Mouse (Mus musculus) Muller cell, postnatal 12 days (primary cell): Measurements from ENCODE around the gene Chmp6.

Experiments used
- DNase-seq: peaks from one replicate; pipeline ENCODE4 v3.0.0-alpha.2; 2015; ENCODE audit errors: inconsistent ontology term

Gene Chmp6

GRCm38 (mm10) chr11:119937216-119937615 lies 24.0 kb downstream of the Chmp6 start:
- no peak for DNase-seq

GRCm38 (mm10) chr11:119937772-119938502 lies 24.7 kb downstream of the Chmp6 start:
- no peak for DNase-seq

DNA sequence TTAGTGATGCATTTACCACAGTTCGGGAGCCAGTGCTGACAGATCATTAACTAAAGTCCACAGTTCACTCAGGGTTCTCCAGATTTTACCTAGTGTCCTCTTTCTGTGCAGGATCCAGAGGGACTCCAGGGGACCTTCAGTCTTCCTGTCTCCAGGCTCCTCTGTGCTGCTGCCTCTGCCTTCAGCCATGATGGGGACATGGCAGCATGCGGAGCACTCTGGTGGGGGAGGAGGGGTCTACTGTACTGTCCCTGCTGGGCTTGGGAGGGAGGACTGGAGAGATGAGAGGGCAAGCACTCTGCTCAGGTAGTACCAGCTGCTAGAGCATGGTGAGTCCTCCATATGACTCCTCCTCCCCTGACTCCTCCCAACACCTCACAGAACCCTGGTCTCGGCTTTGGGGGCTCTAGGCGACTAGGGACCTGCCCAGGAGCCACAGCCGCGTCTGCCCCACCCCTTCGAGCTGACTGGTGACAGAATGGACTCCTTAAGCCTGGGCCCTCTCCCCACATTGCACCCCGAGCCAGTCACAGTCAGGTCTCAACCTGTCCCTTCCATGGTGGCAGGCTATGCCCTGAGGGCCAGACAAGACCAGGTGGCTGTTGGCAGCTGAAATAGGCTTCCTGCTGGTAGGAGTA lies 26.0 kb downstream of the Chmp6 start:
- no peak for DNase-seq

- DNase-seq: no peak
Measured at GRCm38 (mm10) chr11:119939711-119940106, 26.5 kb downstream of the Chmp6 start.

- no peak for DNase-seq
Measured at GRCm38 (mm10) chr11:119940142-119940541, 26.9 kb downstream of the Chmp6 start.

DNA sequence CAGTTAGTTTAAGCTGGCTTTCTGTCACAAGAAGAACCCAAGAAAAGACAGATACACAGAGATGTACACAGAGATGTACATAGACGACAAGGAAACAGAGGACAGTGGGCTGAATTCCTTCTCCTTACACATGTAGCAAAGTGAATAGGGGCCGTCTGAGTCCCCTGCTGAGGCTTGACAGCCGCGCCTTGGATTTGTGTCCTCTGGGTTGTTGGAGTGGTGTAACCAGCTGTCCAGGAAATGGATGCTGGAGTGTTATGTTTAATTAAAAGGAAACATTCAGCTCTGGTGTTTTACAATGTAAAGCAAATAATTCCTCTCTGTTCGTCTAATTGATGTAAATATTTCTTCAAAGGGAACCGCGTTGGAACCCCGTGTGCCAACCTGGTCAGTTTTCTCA lies 28.6 kb downstream of the Chmp6 start:
- DNase-seq: no peak

GRCm38 (mm10) chr11:119942201-119942726 lies 29.0 kb downstream of the Chmp6 start:
- DNase-seq: peak; percentile 77

DNA sequence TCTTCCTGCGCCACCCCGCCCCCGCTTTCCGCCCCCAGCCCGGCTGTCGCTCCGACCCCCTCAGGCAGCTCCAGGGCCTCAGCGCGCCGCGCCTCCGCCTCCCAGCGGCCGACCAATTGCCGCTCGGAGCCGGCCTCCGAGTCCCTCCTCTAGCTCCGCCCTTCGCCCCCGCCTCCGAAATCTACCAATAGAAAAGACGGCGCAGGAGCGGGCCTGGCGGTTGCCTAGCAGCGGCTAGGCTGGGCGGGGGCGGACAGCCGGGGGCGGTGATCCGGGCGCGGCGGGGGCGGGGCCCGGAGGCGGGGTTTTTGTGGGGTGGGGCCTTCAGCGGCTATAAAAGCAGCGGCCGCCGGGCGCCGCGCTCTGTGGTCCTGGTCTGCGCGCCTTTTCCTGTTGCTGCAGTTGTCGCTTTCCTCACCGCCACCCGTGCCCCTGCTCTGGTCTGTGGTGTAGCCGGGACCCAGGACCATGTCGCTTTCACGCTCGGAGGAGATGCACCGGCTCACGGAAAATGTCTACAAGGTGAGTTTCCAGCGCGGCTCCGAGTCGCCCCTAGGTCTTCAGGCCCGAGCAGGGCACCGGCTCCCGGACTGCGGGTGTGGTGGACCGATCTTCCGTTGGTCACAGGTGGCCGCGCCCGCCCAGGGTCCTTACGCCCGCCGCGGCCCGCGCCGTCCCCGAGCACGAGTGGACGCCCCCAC lies 29.6 kb downstream of the Chmp6 start, which contains the start of gene Baiap2:
TSS of gene Baiap2 (plus strand) at position 37 of the 701 bp plus-strand sequence.
- DNase-seq: peak; percentile 99

GRCm38 (mm10) chr11:119943428-119943988 lies 30.3 kb downstream of the Chmp6 start:
- peak; percentile 52 for DNase-seq

DNA sequence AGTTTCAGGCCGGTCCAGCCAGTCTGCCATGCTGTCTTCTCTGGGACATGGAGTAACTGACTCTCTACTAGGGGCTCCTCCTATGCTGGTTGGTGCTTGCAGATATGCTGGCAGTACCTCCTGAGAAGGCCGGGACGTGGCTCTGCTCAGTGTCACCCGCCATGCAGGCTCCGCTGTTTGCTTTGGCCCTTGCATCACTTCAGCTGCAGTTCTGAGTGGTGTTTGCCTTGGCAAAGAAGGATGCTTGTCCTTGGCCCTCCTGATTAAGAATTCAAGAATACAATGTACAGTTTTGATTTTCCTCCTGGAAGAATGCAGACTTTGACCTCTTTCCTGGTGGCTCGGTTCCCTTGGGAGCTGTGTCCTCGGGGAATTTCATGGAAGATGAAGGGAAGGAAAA lies 32.1 kb downstream of the Chmp6 start:
- no peak for DNase-seq

DNA sequence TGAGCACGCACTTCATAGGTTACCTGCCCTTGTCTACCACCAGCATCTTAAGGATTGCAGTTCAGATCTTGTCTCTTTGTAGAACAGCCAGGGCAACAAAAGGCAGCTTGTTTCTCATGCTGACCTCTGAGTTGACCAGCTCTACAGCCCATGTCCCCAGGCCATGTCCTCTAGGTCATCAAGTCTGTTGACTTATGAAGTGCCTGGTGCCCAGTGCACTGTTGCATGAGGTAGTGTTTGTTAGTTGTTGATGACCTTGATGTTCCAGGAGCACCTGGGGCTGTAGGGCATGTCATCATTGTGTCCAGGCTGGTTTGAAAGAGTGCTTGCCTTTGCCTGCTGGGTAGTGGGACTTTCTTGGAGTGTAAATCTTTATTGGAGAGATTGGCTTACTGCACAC lies 34.2 kb downstream of the Chmp6 start:
- no peak for DNase-seq

GRCm38 (mm10) chr11:119947897-119948296 lies 34.7 kb downstream of the Chmp6 start:
- no peak for DNase-seq

GRCm38 (mm10) chr11:119948305-119948704 lies 35.1 kb downstream of the Chmp6 start:
- DNase-seq: peak; percentile 51

DNA sequence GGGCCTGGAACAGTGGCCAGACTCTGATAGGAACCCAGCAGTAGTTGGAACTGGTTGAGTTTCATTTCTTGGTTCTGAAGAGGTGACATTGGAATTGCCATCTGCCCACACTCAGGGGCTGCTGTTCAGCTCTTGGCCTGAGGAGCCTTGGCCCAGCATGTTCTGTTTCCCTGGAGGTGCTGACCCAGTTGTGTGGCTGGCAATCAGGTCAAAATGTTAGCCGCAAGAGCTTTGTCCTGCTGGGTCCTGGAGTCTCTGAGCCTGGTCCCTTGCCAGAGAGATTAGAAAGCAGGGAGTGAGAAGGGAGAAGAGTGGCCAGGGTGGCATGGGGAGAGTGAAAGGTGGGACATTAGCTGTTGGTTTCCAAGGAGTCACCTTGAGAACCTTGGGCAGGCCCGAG lies 35.6 kb downstream of the Chmp6 start:
- no peak for DNase-seq

DNA sequence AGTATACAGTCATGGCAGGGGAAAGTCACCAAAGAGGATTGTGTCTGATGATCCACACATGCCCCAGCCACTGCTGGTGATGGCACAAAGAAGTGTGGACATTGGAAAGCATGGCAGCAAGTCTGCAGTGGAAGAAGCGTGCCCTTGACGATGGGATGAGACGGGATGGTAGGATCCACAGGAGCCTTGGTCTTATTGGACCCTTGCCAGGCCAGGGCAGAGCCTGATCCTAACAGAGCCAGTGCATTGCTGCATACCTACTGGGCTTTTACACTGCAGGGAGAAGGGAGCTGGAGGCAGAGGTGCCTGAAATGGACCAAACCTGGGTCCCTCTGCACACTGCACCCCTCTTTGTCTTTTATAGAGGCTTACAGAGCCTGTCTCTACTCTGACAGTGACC lies 37.3 kb downstream of the Chmp6 start:
- no peak for DNase-seq

- DNase-seq: no peak
Measured at GRCm38 (mm10) chr11:119951326-119951725, 38.1 kb downstream of the Chmp6 start.

- no peak for DNase-seq
Measured at GRCm38 (mm10) chr11:119952429-119953224, 39.4 kb downstream of the Chmp6 start.

DNA sequence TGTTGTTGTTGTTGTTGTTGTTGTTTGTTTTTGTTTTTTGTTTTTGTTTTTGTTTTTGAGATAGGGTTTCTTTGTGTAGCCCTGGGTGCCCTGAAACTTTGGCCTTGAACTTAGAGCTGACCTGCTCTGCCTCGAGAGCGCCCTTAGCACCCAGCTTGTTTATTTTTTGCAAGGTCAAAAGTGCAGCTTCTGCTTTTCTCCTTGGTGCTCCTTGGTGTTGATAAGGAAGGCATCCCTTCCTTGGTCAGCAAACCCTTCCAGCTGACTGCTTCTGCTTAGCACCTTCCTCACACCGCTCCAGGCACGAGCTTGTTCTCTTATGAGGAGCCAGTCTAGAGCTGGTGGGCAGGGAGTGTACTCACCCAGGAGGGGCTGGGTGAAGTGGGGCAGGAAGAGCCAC lies 41.0 kb downstream of the Chmp6 start:
- DNase-seq: no peak

- DNase-seq: no peak
Measured at GRCm38 (mm10) chr11:119954749-119955337, 41.6 kb downstream of the Chmp6 start.

- no peak for DNase-seq
Measured at GRCm38 (mm10) chr11:119955432-119955831, 42.2 kb downstream of the Chmp6 start.

GRCm38 (mm10) chr11:119956590-119956989 lies 43.3 kb downstream of the Chmp6 start:
- DNase-seq: no peak
